Mouse (Mus musculus) limb, embryonic 14.5 days (tissue): ENCODE measurements around the gene Nup188. TPM values are rescaled to one million over a fixed set of nuclear protein-coding genes. Genes with fewer than 3 reads are reported as not detected.

Source experiments
- ATAC-seq: fragments of 200-750 bp; cut with Nextera tagmentation; 2 replicates; pipeline ENCODE4 v1.8.0; 2017; ENCODE audit warnings: low read depth, moderate number of reproducible peaks, moderate TSS enrichment; ENCODE audit not compliant: low FRiP score
- DNase-seq: peaks from one replicate; pipeline ENCODE4 v3.0.0-alpha.2; 2015; ENCODE audit warnings: low spot score
- H3K27ac ChIP-seq: fragments of 300-500 bp; sonication (generic); replicated peaks from 2 replicates; pipeline ENCODE4 v1.5.1; 2014; ENCODE audit warnings: low read depth, mild to moderate bottlenecking, low read length, moderate library complexity, mixed read lengths
- H3K27me3 ChIP-seq: fragments of 300-500 bp; sonication (generic); 2 replicates; pipeline ENCODE4 v1.6.1; 2014; ENCODE audit warnings: low read length, mixed read lengths; ENCODE audit not compliant: control insufficient read depth, insufficient read depth
- H3K36me3 ChIP-seq: fragments of 300-500 bp; sonication (generic); 2 replicates; pipeline ENCODE4 v1.6.1; 2014; ENCODE audit warnings: mild to moderate bottlenecking, low read length, moderate library complexity, mixed read lengths; ENCODE audit not compliant: control insufficient read depth, insufficient read depth
- H3K4me1 ChIP-seq: fragments of 300-500 bp; sonication (generic); 2 replicates; pipeline ENCODE4 v1.6.1; 2014; ENCODE audit warnings: antibody characterized with exemption, low read length, mixed read lengths; ENCODE audit not compliant: control insufficient read depth, insufficient read depth
- H3K4me2 ChIP-seq: fragments of 300-500 bp; sonication (generic); replicated peaks from 2 replicates; pipeline ENCODE4 v1.6.1; 2014; ENCODE audit warnings: low read depth, mild to moderate bottlenecking, low read length, moderate library complexity; ENCODE audit not compliant: severe bottlenecking
- H3K4me3 ChIP-seq: fragments of 300-500 bp; sonication (generic); replicated peaks from 2 replicates; pipeline ENCODE4 v1.5.1; 2014; ENCODE audit warnings: low read length
- H3K9ac ChIP-seq: fragments of 300-500 bp; sonication (generic); 2 replicates; pipeline ENCODE4 v1.6.1; 2014; ENCODE audit warnings: mild to moderate bottlenecking, low read depth, low read length, moderate library complexity; ENCODE audit not compliant: severe bottlenecking
- H3K9me3 ChIP-seq: fragments of 300-500 bp; sonication (generic); 2 replicates; pipeline ENCODE4 v1.6.1; 2016; ENCODE audit warnings: low read length; ENCODE audit not compliant: control insufficient read depth
- POLR2A ChIP-seq: fragments of 200-500 bp; IDR thresholded peaks from 2 replicates; pipeline ENCODE4 v1.8.0; 2012; ENCODE audit warnings: inconsistent platforms, mild to moderate bottlenecking, moderate library complexity, borderline replicate concordance; ENCODE audit not compliant: insufficient read depth, insufficient read length; ENCODE audit errors: extremely low read depth
- WGBS: fragments of 180-500 bp; shearing (Covaris S2); extraction: QIAGEN DNeasy Blood & Tissue Kit; methylation state at CpG from one replicate; pipeline ENCODE4 v1.1.7; 2014; 5-methylcytosine and 5-hydroxymethylcytosine counted together
- polyA plus RNA-seq, 2 experiments: library from polyadenylated mRNA; depleted of rRNA in 1 of 2; stranded (reverse) in 1 of 2; unstranded in 1 of 2; fragments of >200 nt; fragmentation: Nextera tagmentation in 1 of 2; extraction: Ambion mirVana in 1 of 2; gene quantifications; 2 replicates each; pipeline versions ENCODE4 v1.2.1 to v1.2.3; 2012 to 2014

Gene Nup188
- polyA plus RNA-seq, 2 experiments = 39.8 to 55.6 TPM

DNA sequence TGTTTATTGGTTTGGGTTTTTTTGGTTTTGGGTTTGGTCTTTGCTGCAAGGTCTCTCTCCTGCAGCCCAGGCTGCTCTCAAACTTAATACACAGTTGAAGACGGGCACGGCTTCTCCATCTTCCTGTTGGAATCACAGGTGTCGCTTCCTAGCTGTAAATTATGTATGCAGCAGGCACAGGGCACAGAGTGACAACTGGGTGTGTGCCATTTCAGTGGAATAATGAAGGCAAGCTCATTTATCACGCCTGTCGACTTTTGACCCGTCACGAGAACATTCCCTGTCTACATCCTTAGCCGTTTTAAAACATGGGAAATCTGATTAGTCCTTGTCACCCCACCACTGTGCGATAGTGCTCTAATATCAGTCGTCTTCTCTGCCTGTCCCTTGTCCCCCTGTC is 74.4 kb downstream of the Nup188 start:
- H3K9me3 ChIP-seq = no peaks in the 10 kb centered on the region
- H3K4me2 ChIP-seq = no peak overlapping the region
- WGBS = 53% methylated on average over 10 of the region's 10 CpGs
- peaks cover 22% of the 10 kb centered on the region for H3K4me1 ChIP-seq
- ATAC-seq (no peak), DNase-seq (no peak)
- H3K9ac ChIP-seq = no peak overlapping the region
- H3K27me3 ChIP-seq = no peaks in the 10 kb centered on the region
- no peak overlapping the region for H3K27ac ChIP-seq
- no peak for TF ChIP-seq POLR2A
- no peaks in the 10 kb centered on the region for H3K36me3 ChIP-seq
- no peak overlapping the region for H3K4me3 ChIP-seq

DNA sequence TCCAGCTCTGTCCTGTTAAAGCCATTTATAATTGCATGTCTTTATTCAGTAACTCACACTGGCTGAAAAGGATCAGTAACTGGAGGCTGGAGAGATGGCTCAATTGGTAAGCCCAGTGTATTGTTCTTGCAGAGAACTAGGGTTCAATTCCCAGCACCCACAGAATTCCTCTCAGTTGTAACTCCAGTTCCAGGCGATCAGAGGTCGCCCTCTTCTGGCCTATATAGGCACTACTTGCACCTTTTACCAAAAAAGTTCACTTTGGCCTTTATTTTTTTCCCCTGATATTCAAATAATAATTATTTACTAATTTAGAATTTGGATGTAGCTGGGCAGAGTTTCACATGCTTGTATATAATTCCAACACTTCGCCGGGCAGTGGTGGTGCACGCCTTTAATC is 76.7 kb downstream of the Nup188 start:
- no peak for TF ChIP-seq POLR2A
- 81% methylated on average over 5 of the region's 5 CpGs for WGBS

DNA sequence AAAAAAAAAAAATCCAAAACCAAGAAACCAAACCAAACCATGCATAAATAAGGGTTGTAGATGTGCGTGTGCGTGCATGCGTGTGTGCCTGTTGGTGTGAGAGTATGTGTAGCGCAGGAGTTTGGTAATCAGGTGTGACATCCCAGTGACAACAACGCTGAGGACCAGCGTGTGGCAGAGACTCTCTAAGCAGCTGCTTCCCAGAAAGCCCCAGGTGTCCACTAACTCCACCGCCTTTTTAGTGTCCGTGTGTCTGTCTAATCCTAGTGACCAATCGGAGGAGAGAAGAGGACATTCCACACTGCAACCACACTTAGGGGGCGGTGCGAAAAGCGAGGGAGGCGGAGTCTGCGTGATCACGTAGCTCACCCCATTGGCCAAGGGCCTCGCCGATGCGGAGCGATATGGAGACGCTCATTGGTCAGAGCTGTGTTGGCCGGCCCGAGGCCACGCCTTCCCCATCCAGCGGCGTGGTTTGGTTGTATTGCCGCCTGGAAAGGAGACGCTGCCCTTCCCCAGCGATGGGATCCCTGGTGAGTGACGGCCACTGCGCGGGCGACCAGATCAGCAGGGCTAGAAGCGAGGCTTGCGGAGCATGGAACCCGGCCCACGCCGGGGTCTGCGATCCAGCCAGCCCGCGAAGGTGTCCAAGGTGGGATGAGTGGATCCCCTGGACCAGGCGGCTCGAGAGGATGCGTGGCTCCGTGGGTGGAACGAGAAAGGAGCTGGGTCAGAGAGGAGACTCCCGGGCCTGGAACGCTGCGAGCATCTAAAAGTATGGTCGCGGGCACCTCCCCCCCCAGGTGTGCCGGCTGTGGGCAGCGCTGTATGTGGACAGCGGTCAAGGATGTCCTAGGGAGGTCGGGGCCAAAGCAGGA is 77.8 kb downstream of the Nup188 start, which contains the start of gene Miga2:
Gene Miga2, plus strand, starts transcription at position 461 of the 878 bp plus-strand sequence.
- WGBS = 0% methylated on average over 52 of the region's 54 CpGs
- ATAC-seq (peak; percentile 100), DNase-seq (peak; percentile 99)
- peak within 1 kb of the TSS; percentile 75 for H3K9ac ChIP-seq
- peak within 1 kb of the TSS; percentile 93 for H3K4me3 ChIP-seq
- H3K4me1 ChIP-seq = peaks cover 11% of the 10 kb centered on the region
- peak within 1 kb of the TSS; percentile 90 for H3K4me2 ChIP-seq
- H3K9me3 ChIP-seq = no peaks in the 10 kb centered on the region
- H3K27me3 ChIP-seq = no peaks in the 10 kb centered on the region
- peak; percentile 19; the same call in 1 of the 2 replicates for TF ChIP-seq POLR2A
- H3K27ac ChIP-seq = 0 out of 2 replicates have a peak within 1 kb of the TSS, but pooled peaks have one; percentile 19
- peaks cover 21% of the 10 kb centered on the region for H3K36me3 ChIP-seq

More for the DNA sequence above, 76.7 kb downstream of the Nup188 start:
- no peaks in the 10 kb centered on the region for H3K9me3 ChIP-seq
- H3K4me2 ChIP-seq = no peak overlapping the region
- H3K4me1 ChIP-seq = peaks cover 20% of the 10 kb centered on the region
- ATAC-seq = no peak
- no peaks in the 10 kb centered on the region for H3K27me3 ChIP-seq
- DNase-seq = no peak
- peaks cover 9% of the 10 kb centered on the region for H3K36me3 ChIP-seq
- no peak overlapping the region for H3K9ac ChIP-seq
- no peak overlapping the region for H3K27ac ChIP-seq
- H3K4me3 ChIP-seq = no peak overlapping the region

DNA sequence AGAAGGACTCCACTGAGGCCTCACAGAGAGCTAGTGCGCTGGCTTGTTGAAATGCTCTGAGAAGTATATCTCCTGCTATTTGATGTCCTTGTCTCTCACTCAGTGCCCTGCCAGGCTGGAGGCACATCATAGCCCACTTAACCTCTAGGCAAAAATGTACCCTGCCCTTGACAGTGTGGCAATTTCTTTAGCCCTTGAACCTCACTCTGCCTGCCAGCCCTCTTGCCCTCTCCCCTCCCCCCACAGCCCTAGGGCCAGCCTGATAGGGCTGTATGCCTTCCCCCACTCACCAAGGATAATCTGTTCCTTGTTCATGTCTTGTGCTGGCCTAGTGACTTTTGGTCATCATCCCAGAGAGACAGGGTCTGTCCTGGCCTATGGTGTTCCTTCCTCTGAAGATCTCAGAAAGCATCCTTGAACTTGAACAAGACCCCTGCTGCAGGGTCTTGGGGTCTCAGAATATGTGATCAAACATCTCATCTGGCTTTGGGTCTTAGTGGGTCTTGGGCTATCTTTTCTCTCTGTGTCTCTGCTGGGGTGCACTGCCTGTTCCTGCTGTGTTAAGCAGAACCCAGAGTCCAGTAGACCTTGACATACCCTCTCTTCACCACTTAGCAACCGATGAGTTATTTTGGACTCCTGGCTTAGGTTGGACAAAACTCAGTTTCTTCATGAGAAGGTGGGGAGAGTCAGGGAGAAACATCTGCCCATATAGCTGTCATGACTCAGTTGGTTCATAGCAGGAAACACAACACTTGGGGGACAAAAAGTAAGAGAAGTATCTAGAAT is 79.3 kb downstream of the Nup188 start:
- Histone ChIP-seq H3K36me3 (peaks cover 34% of the 10 kb centered on the region), H3K27ac (no peak overlapping the region), H3K9ac (peak overlapping the region; percentile 75), H3K4me3 (peak overlapping the region; percentile 93; the same call in 1 of the 2 replicates), H3K4me1 (peaks cover 11% of the 10 kb centered on the region), H3K9me3 (no peaks in the 10 kb centered on the region), H3K4me2 (peak overlapping the region; percentile 90), H3K27me3 (no peaks in the 10 kb centered on the region)
- TF ChIP-seq POLR2A = no peak
- WGBS = 81% methylated on average over 2 of the region's 2 CpGs
- DNase-seq (no peak), ATAC-seq (no peak)

DNA sequence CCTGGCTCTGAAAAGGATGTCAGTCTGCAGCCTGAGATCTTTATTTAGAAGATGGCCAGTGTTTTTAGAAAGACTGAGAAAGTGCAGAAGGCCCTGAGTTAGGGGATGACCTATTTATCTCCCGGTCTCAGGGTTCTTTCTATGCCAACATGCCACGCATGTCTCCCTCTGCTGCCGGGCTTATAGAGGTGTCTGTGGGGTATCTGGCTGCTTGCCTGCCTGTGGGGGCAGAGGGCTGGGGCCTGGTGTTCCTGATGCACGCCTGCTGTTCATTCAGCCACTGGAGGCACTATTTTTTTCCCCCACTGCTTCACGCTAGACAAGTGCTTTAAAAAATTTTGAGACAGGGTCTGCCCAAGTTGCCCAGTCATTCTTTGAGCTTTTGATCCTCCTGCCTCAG is 80.0 kb downstream of the Nup188 start:
- 81% methylated on average over 5 of the region's 5 CpGs for WGBS
- H3K36me3 ChIP-seq = peaks cover 41% of the 10 kb centered on the region

More for the DNA sequence above, 80.0 kb downstream of the Nup188 start:
- Histone ChIP-seq H3K4me1 (peaks cover 11% of the 10 kb centered on the region), H3K27me3 (no peaks in the 10 kb centered on the region), H3K9ac (no peak overlapping the region), H3K4me2 (no peak overlapping the region), H3K27ac (no peak overlapping the region), H3K9me3 (no peaks in the 10 kb centered on the region), H3K4me3 (no peak overlapping the region)
- no peak for ATAC-seq
- no peak for DNase-seq
- no peak for TF ChIP-seq POLR2A
